Mouse (Mus musculus) testis, postnatal 10 days (tissue): Measurements from ENCODE around the gene Hoxa6.

ENCODE experiments used
- DNase-seq: peaks from one replicate; pipeline ENCODE4 v3.0.0; 2021; ENCODE audit warnings: low spot score

Gene Hoxa6

GRCm38 (mm10) chr6:52163366-52164031 is 45.0 kb downstream of the Hoxa6 start:
- peak; percentile 42 for DNase-seq

DNA sequence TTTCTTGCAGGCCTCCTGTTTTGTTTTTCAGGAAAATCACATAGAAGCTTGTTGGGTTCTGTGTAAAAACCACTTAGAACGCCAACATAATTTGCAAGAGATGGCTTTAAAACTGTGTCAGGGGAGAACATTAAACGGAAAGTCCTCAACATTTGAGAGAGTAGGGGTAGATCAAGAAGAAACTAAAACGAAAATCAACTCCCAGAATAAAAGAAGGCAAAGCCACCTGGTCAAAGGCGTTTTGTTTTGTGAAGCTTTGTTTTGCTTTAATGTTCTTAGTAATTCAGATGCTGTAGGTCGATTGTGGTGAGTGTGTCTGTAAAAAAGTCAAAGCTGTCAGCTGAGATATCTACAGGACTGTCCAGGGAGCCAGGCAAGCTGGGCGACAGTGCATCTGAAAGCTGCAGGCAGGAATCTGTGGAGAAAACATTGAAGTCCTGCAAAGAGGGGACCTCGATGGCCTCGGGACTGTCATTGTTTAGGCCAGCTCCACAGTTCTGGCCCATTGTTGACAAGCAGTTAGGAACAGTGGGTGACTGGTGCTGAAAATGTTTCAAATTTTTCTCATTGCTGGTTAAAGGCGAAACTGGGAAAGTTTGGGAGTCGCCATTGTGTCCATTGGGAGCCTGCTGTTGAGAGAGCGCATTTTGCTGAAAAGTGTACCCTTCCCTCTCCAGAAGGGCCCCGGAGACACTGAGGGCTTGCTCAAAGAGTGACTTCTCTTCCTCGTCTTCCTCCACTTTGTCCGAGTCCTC is 45.7 kb downstream of the Hoxa6 start:
- no peak for DNase-seq

- no peak for DNase-seq
These were observed 46.5 kb downstream of the Hoxa6 start for GRCm38 (mm10) chr6:52162093-52162380.

GRCm38 (mm10) chr6:52161336-52162092 is 47.0 kb downstream of the Hoxa6 start:
- no peak for DNase-seq

GRCm38 (mm10) chr6:52160511-52161335 is 47.8 kb downstream of the Hoxa6 start:
- peak; percentile 55 for DNase-seq

DNA sequence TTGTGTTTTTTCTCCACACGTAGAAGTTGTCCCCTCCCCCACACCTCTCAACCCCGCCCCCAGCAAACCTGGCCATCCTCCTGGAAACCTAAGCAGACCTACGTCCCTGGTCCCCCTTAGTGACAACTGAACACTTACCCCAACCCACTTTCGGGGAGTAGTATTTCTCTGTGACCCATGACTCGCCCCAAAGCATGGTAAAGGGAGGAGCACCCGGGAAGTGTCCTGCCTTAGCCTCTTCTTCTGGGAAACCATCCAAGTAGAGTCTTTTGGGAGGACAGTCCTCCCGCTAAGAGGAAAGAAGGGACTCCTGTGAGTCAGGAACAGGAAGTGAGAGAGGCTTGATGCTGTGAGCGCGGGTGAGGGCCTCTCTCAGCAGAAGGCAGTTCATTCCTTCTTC is 48.5 kb downstream of the Hoxa6 start:
- no peak for DNase-seq

GRCm38 (mm10) chr6:52159164-52159761 is 49.3 kb downstream of the Hoxa6 start:
- peak; percentile 53 for DNase-seq

GRCm38 (mm10) chr6:52158276-52159051 is 50.1 kb downstream of the Hoxa6 start, which contains the start of gene Hoxa1:
Hoxa1 (minus strand) TSS chr6:52158317.
- peak; percentile 76 for DNase-seq

DNA sequence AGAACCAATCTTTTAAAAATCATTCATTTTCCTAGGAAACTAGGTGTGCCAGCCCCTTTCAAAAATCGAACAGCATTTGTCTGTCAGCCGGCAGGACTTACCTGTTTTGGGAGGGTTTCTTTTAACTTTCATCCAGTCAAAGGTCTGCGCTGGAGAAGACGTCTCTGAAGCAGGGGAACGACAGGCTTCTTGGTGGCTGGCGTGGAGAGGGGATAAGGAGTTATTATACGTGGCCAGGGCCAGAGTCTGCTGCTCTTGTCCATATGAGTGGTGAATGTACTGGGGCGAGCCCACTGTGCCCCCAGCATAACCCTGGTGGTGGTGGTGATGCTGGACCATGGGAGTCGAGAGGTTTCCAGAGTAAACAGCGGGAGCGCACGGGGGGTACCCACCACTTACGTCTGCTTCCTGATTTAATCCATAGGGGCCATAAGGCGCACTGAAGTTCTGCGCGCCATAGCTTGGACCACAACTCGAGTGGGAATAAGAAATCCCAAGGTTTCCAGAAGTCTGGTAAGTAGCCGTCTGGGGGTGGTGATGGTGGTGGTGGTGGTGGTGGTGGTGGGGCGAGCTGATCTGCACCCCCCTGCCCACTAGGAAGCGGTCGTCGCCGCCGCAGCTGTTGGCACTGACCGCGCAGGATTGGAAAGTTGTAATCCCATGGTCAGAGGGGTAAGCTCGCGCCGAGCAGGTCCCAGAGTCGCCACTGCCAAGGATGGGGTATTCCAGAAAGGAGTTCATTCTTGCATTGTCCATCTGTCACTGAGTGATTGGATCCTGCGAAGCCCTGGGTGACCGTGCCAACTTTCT is 50.9 kb downstream of the Hoxa6 start:
- no peak for DNase-seq

GRCm38 (mm10) chr6:52156551-52157200 is 51.8 kb downstream of the Hoxa6 start:
- DNase-seq, result no peak
